Mouse (Mus musculus) myocyte (in vitro differentiated cells): ENCODE measurements around the gene E2f3. TPM values are rescaled to one million over a fixed set of nuclear protein-coding genes. Genes with fewer than 3 reads are reported as not detected.

Experiments used
- polyA plus RNA-seq: library from polyadenylated mRNA; unstranded; fragments of >200 nt; fragmentation: generic; extraction: Trizol; gene quantifications from one replicate; pipeline ENCODE4 v1.2.1, GENCODE M21; 2012; ENCODE audit warnings: missing spikeins

E2f3 gene
- polyA plus RNA-seq, 1 experiment, result 5.6 TPM

Other genes starting within 250 kb of the E2f3 start
- gene Cdkal1, start 130.4 kb downstream of the E2f3 start, polyA plus RNA-seq, result 5.6 TPM
- 6.9 TPM for gene Mboat1, start 150.4 kb upstream of the E2f3 start, polyA plus RNA-seq